Mouse (Mus musculus) heart, adult 2 months (tissue): ENCODE measurements around the gene Zfp618.

Experiments
- CTCF ChIP-seq: fragments of 200-600 bp; IDR thresholded peaks from 2 replicates; pipeline ENCODE4 v1.8.1; 2022; ENCODE audit warnings: antibody characterized with exemption, mild to moderate bottlenecking, moderate library complexity
- POLR2A ChIP-seq: fragments of 200-500 bp; IDR thresholded peaks from 2 replicates; pipeline ENCODE4 v1.6.1; 2011; ENCODE audit warnings: mild to moderate bottlenecking, low read depth, low read length, control low read depth; ENCODE audit not compliant: insufficient read depth

GRCm38 (mm10) chr4:63026286-63026685 is 60.9 kb downstream of the Zfp618 start:
- TF ChIP-seq POLR2A (no peak), CTCF (no peak)
